Mouse (Mus musculus) C2C12 (cell line): ENCODE results near the gene Gm2042. TPM values are rescaled to one million over a fixed set of nuclear protein-coding genes. Genes with fewer than 3 reads are reported as not detected.
"Not testable (repeated sequence)": the region's sequence is repeated elsewhere in the genome, so short reads cannot be mapped to it uniquely, and the experiment has no call there.

Experiments
- H3K27me3 ChIP-seq: one replicate; pipeline ENCODE4 v1.6.1; 2011; ENCODE audit not compliant: control insufficient read depth, insufficient read depth, insufficient read length
- H3K36me3 ChIP-seq: one replicate; pipeline ENCODE4 v1.6.1; 2011; ENCODE audit not compliant: control insufficient read depth, insufficient read depth
- H3K4me3 ChIP-seq: one replicate; pipeline ENCODE4 v1.5.1; 2011; ENCODE audit warnings: mild to moderate bottlenecking, control low read depth; ENCODE audit not compliant: poor library complexity, insufficient read depth, severe bottlenecking
- H3K79me2 ChIP-seq: one replicate; pipeline ENCODE4 v1.6.1; 2011; ENCODE audit not compliant: control insufficient read depth, insufficient read depth
- H3K79me3 ChIP-seq: one replicate; pipeline ENCODE4 v1.6.1; 2011; ENCODE audit warnings: low read depth, control low read depth
- H3ac ChIP-seq: one replicate; pipeline ENCODE3; 2011; ENCODE audit warnings: low read depth; ENCODE audit not compliant: control insufficient read depth, insufficient read length
- long read RNA-seq, 2 experiments: library from polyadenylated mRNA; unstranded; transcript quantifications; one replicate each; pipeline ENCODE4 v2.0.0; 2019 to 2020
- polyA plus RNA-seq: library from polyadenylated mRNA; unstranded; fragments of >200 nt; fragmentation: generic; extraction: Trizol; gene quantifications from one replicate; pipeline ENCODE4 v1.2.1, GENCODE M21; 2012; ENCODE audit warnings: missing spikeins

The Gm2042 gene
- polyA plus RNA-seq, result 0.08 TPM
- long read RNA-seq, experiment 1, result 0 reads
- long read RNA-seq, experiment 2, result 0 reads

DNA sequence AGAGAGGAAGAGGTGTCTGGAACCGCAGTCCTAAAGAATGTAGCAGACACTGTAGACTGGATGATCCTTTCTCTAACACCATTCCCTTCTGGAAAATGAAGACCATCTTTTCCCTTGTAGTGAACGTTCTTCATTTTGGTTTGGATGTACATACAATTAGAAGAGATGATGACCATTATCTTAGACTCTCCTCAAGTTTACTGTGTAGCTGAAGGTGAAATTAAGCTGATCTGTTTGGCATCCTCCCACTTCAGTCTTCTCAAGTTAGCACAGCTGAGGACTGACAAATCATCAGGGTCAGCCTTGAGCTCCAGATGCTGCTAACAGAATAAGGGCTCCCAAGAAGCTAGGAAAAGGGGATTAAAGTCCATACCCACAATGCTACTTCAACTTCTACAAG lies at the start of gene Gm2042:
Gene Gm2042 (plus strand): TSS at position 301 of the 400 bp plus-strand sequence.
- not testable (repeated sequence) for H3K36me3 ChIP-seq, H3K79me2 ChIP-seq, H3K27me3 ChIP-seq, H3ac ChIP-seq, H3K4me3 ChIP-seq, H3K79me3 ChIP-seq

GRCm38 (mm10) chr12:87919721-87920120 lies 34.2 kb upstream of the Gm2042 start, which contains the start of gene Gm2035:
TSS of gene Gm2035 (minus strand) at chr12:87919857.
- not testable (repeated sequence) for H3K36me3 ChIP-seq, H3K4me3 ChIP-seq, H3ac ChIP-seq, H3K79me3 ChIP-seq, H3K27me3 ChIP-seq, H3K79me2 ChIP-seq

DNA sequence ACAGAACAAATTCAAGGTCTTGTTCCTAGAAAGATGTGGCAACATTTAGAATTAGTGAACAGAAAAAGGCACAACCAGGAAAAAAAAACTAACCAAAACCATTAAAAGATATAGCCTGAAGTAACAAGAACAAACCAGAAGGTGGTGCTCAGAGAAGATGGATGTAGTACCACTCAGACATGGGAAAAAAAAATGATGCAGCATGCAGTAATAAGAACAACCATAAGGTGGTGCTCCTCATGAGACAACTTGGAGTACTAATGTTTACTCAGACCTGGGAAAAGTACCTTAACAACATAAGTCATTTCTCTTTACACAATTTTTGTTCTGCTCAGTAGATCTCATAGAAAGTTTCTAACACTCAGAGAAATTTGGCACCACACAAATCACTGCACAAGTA lies 30.1 kb downstream of the Gm2042 start:
- H3K36me3 ChIP-seq, H3K79me3 ChIP-seq, H3K79me2 ChIP-seq, H3ac ChIP-seq, H3K4me3 ChIP-seq, H3K27me3 ChIP-seq: not testable (repeated sequence)

GRCm38 (mm10) chr12:88004118-88004517 lies 50.2 kb downstream of the Gm2042 start:
- H3K27me3 ChIP-seq, H3K36me3 ChIP-seq, H3K4me3 ChIP-seq, H3K79me2 ChIP-seq, H3ac ChIP-seq, H3K79me3 ChIP-seq: not testable (repeated sequence)

Other genes with a start within 250 kb of the Gm2042 start
- not detected for gene Gm21319, start 178.3 kb upstream of the Gm2042 start, polyA plus RNA-seq
- not detected for gene Gm21936, start 158.6 kb upstream of the Gm2042 start, polyA plus RNA-seq
- gene BB287469, start 137.5 kb upstream of the Gm2042 start, polyA plus RNA-seq, result not detected
- gene Gm2001, start 111.7 kb upstream of the Gm2042 start, polyA plus RNA-seq, result not detected
- 0.12 TPM for gene Gm2016, start 80.0 kb upstream of the Gm2042 start, polyA plus RNA-seq
- not detected for gene Gm2022, start 58.7 kb upstream of the Gm2042 start, polyA plus RNA-seq
- not detected for gene Gm2035, start 34.2 kb upstream of the Gm2042 start, polyA plus RNA-seq
- not detected for gene Gm2075, start 57.8 kb downstream of the Gm2042 start, polyA plus RNA-seq
- gene Gm6803, start 64.7 kb downstream of the Gm2042 start, polyA plus RNA-seq, result not detected
- not detected for gene Gm2056, start 72.9 kb downstream of the Gm2042 start, polyA plus RNA-seq
- not detected for gene Gm16368, start 129.6 kb downstream of the Gm2042 start, polyA plus RNA-seq
- gene Gm10436, start 228.0 kb downstream of the Gm2042 start, polyA plus RNA-seq, result 0.11 TPM